Mouse (Mus musculus): ENCODE data around the gene Styk1. TPM values are rescaled to one million over a fixed set of nuclear protein-coding genes. Genes with fewer than 3 reads are reported as not detected.

Gene Styk1
- polyA plus RNA-seq, 1 experiment = not detected

DNA sequence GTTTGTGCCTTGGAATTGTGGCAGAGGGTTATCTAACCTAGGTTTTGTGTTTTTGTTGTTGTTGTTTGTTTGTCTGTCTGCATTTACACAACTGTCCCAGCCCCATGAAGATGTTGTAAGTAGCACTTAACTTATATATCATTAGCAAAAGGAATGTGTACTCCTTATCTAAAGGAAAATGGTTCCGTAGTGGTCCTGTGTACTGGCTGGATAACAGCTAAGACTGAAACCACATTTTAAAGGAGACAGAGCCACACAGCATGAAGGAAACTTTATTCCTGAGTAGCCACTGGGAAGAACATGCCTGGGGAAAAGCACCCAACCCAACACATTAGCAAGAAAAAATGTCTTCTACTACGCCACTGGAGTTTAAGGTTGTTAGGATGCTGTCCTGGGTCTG is 6.1 kb upstream of the Styk1 start:
- H3K9ac ChIP-seq (ENCODE audit: low read depth, poor library complexity, severe bottlenecking) = no peak overlapping the region
- peaks cover 10% of the 10 kb centered on the region for H3K36me3 ChIP-seq (ENCODE audit: control insufficient read depth, insufficient read depth, low read length, poor library complexity, severe bottlenecking)
- no peak overlapping the region for H3K4me3 ChIP-seq (ENCODE audit: low read depth, low read length)
- no peaks in the 10 kb centered on the region for H3K4me1 ChIP-seq (ENCODE audit: control insufficient read depth, insufficient read depth, low read length)
- no peaks in the 10 kb centered on the region for H3K27me3 ChIP-seq (ENCODE audit: control insufficient read depth, insufficient read depth, low read length, poor library complexity, severe bottlenecking)
- H3K27ac ChIP-seq (ENCODE audit: insufficient read depth, low read length) = no peak overlapping the region
- H3K9me3 ChIP-seq (replicated peaks; ENCODE audit: control insufficient read depth, insufficient read depth, low read length, poor library complexity, severe bottlenecking) = no peaks in the 10 kb centered on the region
- TF ChIP-seq POLR2A (IDR thresholded peaks at IDR 0.05; ENCODE audit: insufficient read depth, low read length) = no peak
- TF ChIP-seq CTCF (IDR thresholded peaks at IDR 0.05; ENCODE audit: low read depth, low read length) = no peak
- no peak for TF ChIP-seq EP300 (IDR thresholded peaks at IDR 0.05; ENCODE audit: insufficient read depth, low read depth, low read length)

DNA sequence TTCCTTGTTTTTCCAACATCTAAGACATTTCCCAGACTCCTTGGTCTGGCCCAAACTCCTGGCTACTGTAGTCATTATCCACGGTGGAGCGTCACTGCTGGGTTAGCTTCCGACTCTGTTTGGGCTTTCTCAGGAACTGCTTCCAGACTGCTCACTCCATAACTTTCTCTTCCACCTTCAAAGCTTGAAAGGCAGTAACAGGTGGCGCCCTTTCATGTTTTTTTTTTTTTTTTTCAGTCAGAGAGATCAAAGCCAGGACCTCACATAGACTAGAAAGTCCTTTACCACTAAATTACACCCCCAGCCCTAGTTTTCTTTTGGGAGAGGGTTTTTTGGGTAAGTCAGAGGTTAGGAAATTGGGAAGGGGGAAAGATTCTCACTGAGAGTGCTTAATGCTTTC is 1.5 kb upstream of the Styk1 start:
- Histone ChIP-seq H3K27me3 (ENCODE audit: control insufficient read depth, insufficient read depth, low read length, poor library complexity, severe bottlenecking) (no peaks in the 10 kb centered on the region), H3K36me3 (ENCODE audit: control insufficient read depth, insufficient read depth, low read length, poor library complexity, severe bottlenecking) (no peaks in the 10 kb centered on the region), H3K27ac (ENCODE audit: insufficient read depth, low read length) (no peak overlapping the region), H3K9ac (ENCODE audit: low read depth, poor library complexity, severe bottlenecking) (no peak overlapping the region), H3K4me3 (ENCODE audit: low read depth, low read length) (no peak overlapping the region), H3K9me3 (replicated peaks; ENCODE audit: control insufficient read depth, insufficient read depth, low read length, poor library complexity, severe bottlenecking) (no peaks in the 10 kb centered on the region), H3K4me1 (ENCODE audit: control insufficient read depth, insufficient read depth, low read length) (no peaks in the 10 kb centered on the region)
- TF ChIP-seq POLR2A (IDR thresholded peaks at IDR 0.05; ENCODE audit: insufficient read depth, low read length) = no peak
- TF ChIP-seq CTCF (IDR thresholded peaks at IDR 0.05; ENCODE audit: low read depth, low read length) = no peak
- TF ChIP-seq EP300 (IDR thresholded peaks at IDR 0.05; ENCODE audit: insufficient read depth, low read depth, low read length) = no peak

DNA sequence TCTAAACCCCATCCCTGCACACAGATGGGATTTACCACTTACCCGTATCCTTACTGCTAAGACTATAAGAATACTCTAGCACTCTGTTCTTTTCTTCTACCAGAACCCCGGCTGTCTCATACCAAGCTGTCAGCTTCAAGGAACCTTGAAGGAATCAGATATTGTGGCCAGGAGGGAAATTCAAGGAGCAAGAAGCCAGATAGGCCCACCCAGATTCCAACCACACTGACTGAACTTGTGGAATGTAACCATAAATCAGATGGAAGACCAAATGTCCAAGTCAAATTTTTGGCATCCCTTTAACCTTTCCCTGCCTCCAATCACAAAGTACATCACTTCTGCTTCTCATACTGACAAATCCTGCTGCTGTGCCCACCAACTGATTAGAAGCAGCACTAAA is 6.4 kb downstream of the Styk1 start:
- Histone ChIP-seq H3K4me1 (ENCODE audit: control insufficient read depth, insufficient read depth, low read length) (no peaks in the 10 kb centered on the region), H3K27me3 (ENCODE audit: control insufficient read depth, insufficient read depth, low read length, poor library complexity, severe bottlenecking) (no peaks in the 10 kb centered on the region), H3K36me3 (ENCODE audit: control insufficient read depth, insufficient read depth, low read length, poor library complexity, severe bottlenecking) (no peaks in the 10 kb centered on the region), H3K27ac (ENCODE audit: insufficient read depth, low read length) (no peak overlapping the region), H3K9ac (ENCODE audit: low read depth, poor library complexity, severe bottlenecking) (no peak overlapping the region), H3K4me3 (ENCODE audit: low read depth, low read length) (no peak overlapping the region), H3K9me3 (replicated peaks; ENCODE audit: control insufficient read depth, insufficient read depth, low read length, poor library complexity, severe bottlenecking) (no peaks in the 10 kb centered on the region)
- TF ChIP-seq EP300 (IDR thresholded peaks at IDR 0.05; ENCODE audit: insufficient read depth, low read depth, low read length) (no peak), POLR2A (IDR thresholded peaks at IDR 0.05; ENCODE audit: insufficient read depth, low read length) (no peak), CTCF (IDR thresholded peaks at IDR 0.05; ENCODE audit: low read depth, low read length) (no peak)

DNA sequence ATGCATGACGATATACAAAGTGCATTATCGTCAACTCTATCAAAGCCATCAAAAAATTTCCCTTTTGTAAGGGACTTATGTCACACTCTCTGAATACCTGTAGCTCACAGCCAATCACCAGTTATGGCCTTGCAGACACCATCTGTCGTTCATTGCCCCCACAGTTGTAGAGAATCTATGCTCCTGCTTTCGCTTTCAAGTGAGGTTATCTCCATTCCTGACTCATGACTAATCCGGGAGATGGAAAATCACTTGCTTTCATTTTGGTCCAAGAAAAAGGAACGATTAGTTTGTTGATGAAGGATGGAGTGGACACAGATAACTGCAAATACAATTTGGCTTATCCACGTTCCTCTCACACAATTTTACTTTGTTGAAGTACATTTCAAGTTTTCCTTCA is 9.1 kb downstream of the Styk1 start:
- H3K27ac ChIP-seq (ENCODE audit: insufficient read depth, low read length) = no peak overlapping the region
- TF ChIP-seq EP300 (IDR thresholded peaks at IDR 0.05; ENCODE audit: insufficient read depth, low read depth, low read length) = no peak
- no peak for TF ChIP-seq CTCF (IDR thresholded peaks at IDR 0.05; ENCODE audit: low read depth, low read length)
- no peak for TF ChIP-seq POLR2A (IDR thresholded peaks at IDR 0.05; ENCODE audit: insufficient read depth, low read length)
- no peaks in the 10 kb centered on the region for H3K4me1 ChIP-seq (ENCODE audit: control insufficient read depth, insufficient read depth, low read length)
- no peaks in the 10 kb centered on the region for H3K27me3 ChIP-seq (ENCODE audit: control insufficient read depth, insufficient read depth, low read length, poor library complexity, severe bottlenecking)
- no peaks in the 10 kb centered on the region for H3K9me3 ChIP-seq (replicated peaks; ENCODE audit: control insufficient read depth, insufficient read depth, low read length, poor library complexity, severe bottlenecking)
- H3K36me3 ChIP-seq (ENCODE audit: control insufficient read depth, insufficient read depth, low read length, poor library complexity, severe bottlenecking) = no peaks in the 10 kb centered on the region
- H3K4me3 ChIP-seq (ENCODE audit: low read depth, low read length) = no peak overlapping the region
- H3K9ac ChIP-seq (ENCODE audit: low read depth, poor library complexity, severe bottlenecking) = no peak overlapping the region

DNA sequence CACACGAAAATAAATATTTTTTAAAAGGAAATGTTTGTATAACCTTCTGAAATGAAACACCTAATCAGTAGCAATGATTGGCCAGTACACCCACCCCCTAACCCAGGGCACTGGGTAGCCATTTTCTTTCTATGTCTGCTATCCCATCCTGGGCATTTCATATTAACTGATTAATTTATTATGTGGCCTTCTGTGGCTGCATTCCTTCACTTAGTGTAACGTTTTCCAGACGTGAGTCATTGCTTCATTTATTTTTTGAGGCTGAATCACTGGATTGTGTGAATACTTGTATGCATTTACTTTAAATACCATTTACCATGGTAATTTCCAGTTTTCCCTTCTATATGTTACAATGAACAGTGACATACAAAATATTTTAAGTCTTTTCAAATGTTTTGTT is 13.3 kb downstream of the Styk1 start:
- Histone ChIP-seq H3K27ac (ENCODE audit: insufficient read depth, low read length) (no peak overlapping the region), H3K36me3 (ENCODE audit: control insufficient read depth, insufficient read depth, low read length, poor library complexity, severe bottlenecking) (no peaks in the 10 kb centered on the region), H3K9ac (ENCODE audit: low read depth, poor library complexity, severe bottlenecking) (no peak overlapping the region), H3K4me3 (ENCODE audit: low read depth, low read length) (no peak overlapping the region), H3K9me3 (replicated peaks; ENCODE audit: control insufficient read depth, insufficient read depth, low read length, poor library complexity, severe bottlenecking) (no peaks in the 10 kb centered on the region), H3K27me3 (ENCODE audit: control insufficient read depth, insufficient read depth, low read length, poor library complexity, severe bottlenecking) (no peaks in the 10 kb centered on the region), H3K4me1 (ENCODE audit: control insufficient read depth, insufficient read depth, low read length) (no peaks in the 10 kb centered on the region)
- TF ChIP-seq CTCF (IDR thresholded peaks at IDR 0.05; ENCODE audit: low read depth, low read length) = no peak
- no peak for TF ChIP-seq EP300 (IDR thresholded peaks at IDR 0.05; ENCODE audit: insufficient read depth, low read depth, low read length)
- no peak for TF ChIP-seq POLR2A (IDR thresholded peaks at IDR 0.05; ENCODE audit: insufficient read depth, low read length)

DNA sequence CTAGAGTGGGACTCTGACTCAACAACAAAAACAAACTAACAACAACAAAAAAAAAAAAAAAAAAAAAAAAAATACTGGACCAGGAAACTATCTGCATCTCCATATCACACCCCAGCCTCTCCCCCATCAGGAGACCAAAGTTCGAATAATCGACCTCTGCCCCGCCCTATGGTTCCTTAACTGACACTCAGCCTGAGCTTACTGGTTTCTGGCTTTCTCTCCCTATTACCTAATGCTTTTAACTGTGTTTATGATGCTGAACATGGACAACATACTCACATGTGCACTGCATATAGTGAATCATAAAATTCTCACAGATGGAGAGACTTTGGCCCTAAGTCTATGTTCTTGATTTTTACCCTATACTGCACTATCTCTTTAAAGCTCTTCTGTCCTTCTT is 14.1 kb downstream of the Styk1 start:
- no peak overlapping the region for H3K4me3 ChIP-seq (ENCODE audit: low read depth, low read length)
- H3K9me3 ChIP-seq (replicated peaks; ENCODE audit: control insufficient read depth, insufficient read depth, low read length, poor library complexity, severe bottlenecking) = no peaks in the 10 kb centered on the region
- H3K9ac ChIP-seq (ENCODE audit: low read depth, poor library complexity, severe bottlenecking) = no peak overlapping the region
- no peaks in the 10 kb centered on the region for H3K36me3 ChIP-seq (ENCODE audit: control insufficient read depth, insufficient read depth, low read length, poor library complexity, severe bottlenecking)
- TF ChIP-seq CTCF (IDR thresholded peaks at IDR 0.05; ENCODE audit: low read depth, low read length) (no peak), EP300 (IDR thresholded peaks at IDR 0.05; ENCODE audit: insufficient read depth, low read depth, low read length) (no peak), POLR2A (IDR thresholded peaks at IDR 0.05; ENCODE audit: insufficient read depth, low read length) (no peak)
- H3K27me3 ChIP-seq (ENCODE audit: control insufficient read depth, insufficient read depth, low read length, poor library complexity, severe bottlenecking) = no peaks in the 10 kb centered on the region
- H3K27ac ChIP-seq (ENCODE audit: insufficient read depth, low read length) = no peak overlapping the region
- H3K4me1 ChIP-seq (ENCODE audit: control insufficient read depth, insufficient read depth, low read length) = no peaks in the 10 kb centered on the region

Measured in ES-Bruce4 (cell line).